10 mouse cellular contexts compared by ENCODE assay signal in the genomic region with DNA sequence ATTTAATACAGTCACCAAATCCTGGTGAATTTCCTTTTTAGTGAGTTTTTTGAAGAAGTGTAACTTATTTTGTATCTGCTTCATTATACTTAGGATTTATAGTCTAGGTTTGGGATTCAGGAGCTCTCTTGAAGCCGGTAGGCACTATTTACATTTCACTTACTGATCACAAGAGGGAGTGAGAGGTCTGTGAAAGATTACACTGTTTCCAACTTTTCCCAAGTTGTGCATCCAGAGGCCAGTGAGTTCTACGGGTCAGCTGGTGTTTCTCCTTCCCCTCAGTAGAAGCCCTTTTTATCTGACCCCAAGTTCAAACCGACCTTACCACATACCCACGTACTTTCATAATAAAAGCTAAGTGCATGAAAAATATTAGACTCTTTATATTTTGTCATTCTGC. TPM values are rescaled to one million over a fixed set of nuclear protein-coding genes. Genes with fewer than 3 reads are reported as not detected.
A peak's percentile ranks its signal among the peaks of the same experiment; 100 is the strongest.
DNase-seq lines count a peak whose midpoint lies in the region; ATAC-seq lines count a peak whose summit lies in the region.
"Had no signal": no experiment of that assay in that cellular context is flagged by ENCODE, and none has a peak within 500 bp of the region (broad histone marks: within the 10 kb centered on the region; RNA-seq: fewer than 3 reads in every experiment).

No protein-coding gene starts in this region.

- no peak overlapping the region for H3K27ac ChIP-seq in heart, embryonic 16.5 days (ENCODE audit: low read length)
- H3K27ac ChIP-seq in stomach, embryonic 14.5 days (ENCODE audit: low read length): no peak overlapping the region

- DNase-seq in heart, postnatal 36 days: no peak
- DNase-seq in lung, postnatal 10 days: peak; percentile 36
- DNase-seq in lung, postnatal 14 days: no peak
- DNase-seq in B cell, adult 2 months: no peak
- DNase-seq in urinary bladder, adult 18-20 months (ENCODE audit: low spot score in 2 of 2): no peak
- DNase-seq: gastrocnemius, postnatal 25 days had no signal

- ATAC-seq in heart, embryonic 16.5 days (replicated peaks; ENCODE audit: extremely low read depth, insufficient read depth, low FRiP score): peak; percentile 49; the same call in 1 of the 2 replicates
- ATAC-seq in erythroid progenitor cell, adult 5-6 weeks (replicated peaks; ENCODE audit: low FRiP score, poor library complexity, severe bottlenecking): peak; percentile 81
- peak; percentile 63; the same call in 1 of the 2 replicates for ATAC-seq in stomach, embryonic 14.5 days (ENCODE audit: insufficient number of reproducible peaks, insufficient read depth, low FRiP score, low read depth)
- ATAC-seq: midbrain, embryonic 16.5 days had no signal

- 8% methylated on average over 4 of the region's 4 CpGs for WGBS in heart, embryonic 16.5 days
- WGBS in stomach, embryonic 14.5 days: 6% methylated on average over 4 of the region's 4 CpGs

- H3K4me2 ChIP-seq in heart, embryonic 16.5 days (ENCODE audit: low read depth, low read length): no peak overlapping the region
- H3K4me2 ChIP-seq in stomach, embryonic 14.5 days (replicated peaks; ENCODE audit: low read depth, low read length): no peak overlapping the region

- no peaks in the 10 kb centered on the region for H3K9me3 ChIP-seq in heart, embryonic 16.5 days (replicated peaks; ENCODE audit: control insufficient read depth, low read length)
- H3K9me3 ChIP-seq in stomach, embryonic 14.5 days (ENCODE audit: control insufficient read depth, low read depth, low read length): no peaks in the 10 kb centered on the region

- no peaks in the 10 kb centered on the region for H3K36me3 ChIP-seq in heart, embryonic 16.5 days (ENCODE audit: control insufficient read depth, insufficient read depth)
- H3K36me3 ChIP-seq in stomach, embryonic 14.5 days (ENCODE audit: control insufficient read depth, insufficient read depth, low read length): no peaks in the 10 kb centered on the region

- no peaks in the 10 kb centered on the region for H3K4me1 ChIP-seq in heart, embryonic 16.5 days (ENCODE audit: control insufficient read depth, insufficient read depth, low read length)
- 0 out of 2 replicates have a peak, but pooled peaks cover 3% of the 10 kb centered on the region for H3K4me1 ChIP-seq in stomach, embryonic 14.5 days (ENCODE audit: control insufficient read depth, insufficient read depth, low read length)

- H3K9ac ChIP-seq in heart, embryonic 16.5 days (ENCODE audit: low read length): no peak overlapping the region
- H3K9ac ChIP-seq in stomach, embryonic 14.5 days (replicated peaks; ENCODE audit: low read depth, low read length): no peak overlapping the region

- intact Hi-C loops in heart, postnatal 36 days (cut with DNase I): loop anchor here (1.0 kb wide), 1 partner anchor 392 kb away; no protein-coding TSS in a partner anchor

- no peaks in the 10 kb centered on the region for H3K27me3 ChIP-seq in heart, embryonic 16.5 days (ENCODE audit: control insufficient read depth, insufficient read depth, low read length)
- H3K27me3 ChIP-seq in stomach, embryonic 14.5 days (ENCODE audit: control insufficient read depth, insufficient read depth, low read length): no peaks in the 10 kb centered on the region

- H3K4me3 ChIP-seq in heart, embryonic 16.5 days (ENCODE audit: low read length): no peak overlapping the region
- no peak overlapping the region for H3K4me3 ChIP-seq in stomach, embryonic 14.5 days (ENCODE audit: low read depth, low read length)

RNA-seq across cellular contexts. Expression of gene Gm13691, which starts 47.0 kb away (rescaled TPM):
- not detected in 2 replicates for polyA plus RNA-seq in heart, embryonic 16.5 days (2015; fragmentation: Nextera tagmentation; extraction: Ambion mirVana)
- total RNA-seq in heart, postnatal 36 days (2021): 1 to 10 TPM in 1 of 2 experiments, under 1 TPM in 1; 0.76 to 1.1 TPM
- not detected in 2 replicates for total RNA-seq in erythroid progenitor cell, adult 5-6 weeks (2015; ENCODE audit: low replicate concordance)
- total RNA-seq in erythroid progenitor cell, adult 5-6 weeks (2017; ENCODE audit: low replicate concordance): not detected in 2 replicates
- polyA plus RNA-seq in stomach, embryonic 14.5 days (2014; fragmentation: Nextera tagmentation; extraction: Ambion mirVana): not detected in 2 replicates
- polyA plus RNA-seq: midbrain, embryonic 16.5 days had no signal

RNA-seq across cellular contexts. Expression of gene Gm13697, which starts 52.8 kb away (rescaled TPM):
- polyA plus RNA-seq in heart, embryonic 16.5 days (2015; fragmentation: Nextera tagmentation; extraction: Ambion mirVana): not detected in 2 replicates
- 1 to 10 TPM in 1 of 2 experiments, under 1 TPM in 1; 0.76 to 1.1 TPM for total RNA-seq in heart, postnatal 36 days (2021)
- not detected in 2 replicates for total RNA-seq in erythroid progenitor cell, adult 5-6 weeks (2015; ENCODE audit: low replicate concordance)
- total RNA-seq in erythroid progenitor cell, adult 5-6 weeks (2017; ENCODE audit: low replicate concordance): 1.9 TPM in 1 of 2 replicates, not detected in the other
- polyA plus RNA-seq in stomach, embryonic 14.5 days (2014; fragmentation: Nextera tagmentation; extraction: Ambion mirVana): not detected in 2 replicates
- polyA plus RNA-seq: midbrain, embryonic 16.5 days had no signal

RNA-seq across cellular contexts. Expression of gene Gm13694, which starts 58.6 kb away (rescaled TPM):
- polyA plus RNA-seq in heart, embryonic 16.5 days (2015; fragmentation: Nextera tagmentation; extraction: Ambion mirVana): not detected in 2 replicates
- 1 to 10 TPM in 1 of 2 experiments, under 1 TPM in 1; 0.76 to 1.1 TPM for total RNA-seq in heart, postnatal 36 days (2021)
- total RNA-seq in erythroid progenitor cell, adult 5-6 weeks (2015; ENCODE audit: low replicate concordance): not detected in 2 replicates
- total RNA-seq in erythroid progenitor cell, adult 5-6 weeks (2017; ENCODE audit: low replicate concordance): 1.9 TPM in 1 of 2 replicates, not detected in the other
- not detected in 2 replicates for polyA plus RNA-seq in stomach, embryonic 14.5 days (2014; fragmentation: Nextera tagmentation; extraction: Ambion mirVana)
- polyA plus RNA-seq: midbrain, embryonic 16.5 days had no signal
